Mouse (Mus musculus) lung, embryonic 14.5 days (tissue): ENCODE results near the gene Slirp. TPM values are rescaled to one million over a fixed set of nuclear protein-coding genes. Genes with fewer than 3 reads are reported as not detected.
A peak's percentile ranks its signal among the peaks of the same experiment; 100 is the strongest.
"Not testable (repeated sequence)": the region's sequence is repeated elsewhere in the genome, so short reads cannot be mapped to it uniquely, and the experiment has no call there.

ENCODE experiments used
- ATAC-seq: fragments of 200-750 bp; cut with Nextera tagmentation; 2 replicates; pipeline ENCODE4 v1.8.0; 2017; ENCODE audit warnings: mild to moderate bottlenecking, moderate TSS enrichment, moderate library complexity; ENCODE audit not compliant: insufficient read depth
- DNase-seq: peaks from one replicate; pipeline ENCODE4 v3.0.0-alpha.2; 2015
- H3K27ac ChIP-seq: fragments of 300-500 bp; sonication (generic); 2 replicates; pipeline ENCODE4 v1.5.1; 2014; ENCODE audit warnings: low read depth, mild to moderate bottlenecking, moderate library complexity
- H3K27me3 ChIP-seq: fragments of 300-500 bp; sonication (generic); 2 replicates; pipeline ENCODE4 v1.6.1; 2014; ENCODE audit warnings: low read length, control low read depth; ENCODE audit not compliant: insufficient read depth
- H3K36me3 ChIP-seq: fragments of 300-500 bp; sonication (generic); 2 replicates; pipeline ENCODE4 v1.6.1; 2014; ENCODE audit warnings: control low read depth; ENCODE audit not compliant: insufficient read depth
- H3K4me1 ChIP-seq: fragments of 300-500 bp; sonication (generic); 2 replicates; pipeline ENCODE4 v1.6.1; 2014; ENCODE audit warnings: antibody characterized with exemption, control low read depth; ENCODE audit not compliant: insufficient read depth
- H3K4me2 ChIP-seq: fragments of 300-500 bp; sonication (generic); 2 replicates; pipeline ENCODE4 v1.6.1; 2014; ENCODE audit warnings: mild to moderate bottlenecking
- H3K4me3 ChIP-seq: fragments of 300-500 bp; sonication (generic); 2 replicates; pipeline ENCODE4 v1.5.1; 2014; ENCODE audit warnings: low read depth, low read length
- H3K9ac ChIP-seq: fragments of 300-500 bp; sonication (generic); 2 replicates; pipeline ENCODE4 v1.6.1; 2014
- H3K9me3 ChIP-seq: fragments of 300-500 bp; sonication (generic); 2 replicates; pipeline ENCODE4 v1.6.1; 2016; ENCODE audit warnings: low read depth, low read length, control low read depth
- CTCF ChIP-seq: IDR thresholded peaks from 2 replicates; pipeline ENCODE4 v1.5.1; 2016; ENCODE audit warnings: antibody characterized with exemption, low read depth
- WGBS: fragments of 180-500 bp; shearing (Covaris S2); extraction: QIAGEN DNeasy Blood & Tissue Kit; methylation state at CpG from one replicate; pipeline ENCODE4 v1.1.7; 2014; 5-methylcytosine and 5-hydroxymethylcytosine counted together
- microRNA-seq: library from miRNA; unstranded; fragments of <30 nt; microRNA quantifications from one replicate; pipeline ENCODE4, GENCODE M21; 2016; ENCODE audit warnings: borderline number of aligned reads
- polyA plus RNA-seq: library from polyadenylated mRNA; unstranded; fragments of >200 nt; fragmentation: Nextera tagmentation; extraction: Ambion mirVana; gene quantifications from 2 replicates; pipeline ENCODE4 v1.2.1, GENCODE M21; 2014

Gene Slirp
- polyA plus RNA-seq, 1 experiment from 2014 or later: 287 TPM

- TF ChIP-seq CTCF: no peak
- H3K36me3 ChIP-seq: peaks cover 29% of the 10 kb centered on the region
- H3K27ac ChIP-seq: no peak overlapping the region
- no peaks in the 10 kb centered on the region for H3K9me3 ChIP-seq
- H3K9ac ChIP-seq: peak overlapping the region; percentile 93
- no peaks in the 10 kb centered on the region for H3K27me3 ChIP-seq
- DNase-seq (no peak), ATAC-seq (no peak)
- 57% methylated on average over 7 of the region's 7 CpGs for WGBS
- peak overlapping the region; percentile 85 for H3K4me3 ChIP-seq
- peak overlapping the region; percentile 78 for H3K4me2 ChIP-seq
- H3K4me1 ChIP-seq: 0 out of 2 replicates have a peak, but pooled peaks cover 4% of the 10 kb centered on the region
Observed at GRCm38 (mm10) chr12:87470263-87471136, 26.8 kb downstream of the Slirp start.

- Histone ChIP-seq H3K9ac (peak overlapping the region; percentile 93), H3K36me3 (peaks cover 25% of the 10 kb centered on the region), H3K27ac (peak overlapping the region; percentile 86), H3K9me3 (no peaks in the 10 kb centered on the region), H3K27me3 (no peaks in the 10 kb centered on the region), H3K4me2 (peak overlapping the region; percentile 78), H3K4me3 (peak overlapping the region; percentile 85), H3K4me1 (0 out of 2 replicates have a peak, but pooled peaks cover 4% of the 10 kb centered on the region)
- DNase-seq (peak; percentile 46), ATAC-seq (no peak)
- WGBS: under 1% methylated on average over 19 of the region's 19 CpGs
- TF ChIP-seq CTCF: no peak
Observed at GRCm38 (mm10) chr12:87471421-87471963, 27.8 kb downstream of the Slirp start.

GRCm38 (mm10) chr12:87471964-87472786 lies 28.5 kb downstream of the Slirp start, which contains the start of gene Snw1:
TSS of gene Snw1 (minus strand) at chr12:87472274.
- 0 out of 2 replicates have a peak, but pooled peaks cover 4% of the 10 kb centered on the region for H3K4me1 ChIP-seq
- H3K4me2 ChIP-seq: peak within 1 kb of the TSS; percentile 78
- no peak for TF ChIP-seq CTCF
- H3K9ac ChIP-seq: peak within 1 kb of the TSS; percentile 93
- H3K4me3 ChIP-seq: peak within 1 kb of the TSS; percentile 85
- peak; percentile 97 for ATAC-seq
- H3K9me3 ChIP-seq: no peaks in the 10 kb centered on the region
- H3K27me3 ChIP-seq: no peaks in the 10 kb centered on the region
- peak; percentile 99 for DNase-seq
- peak within 1 kb of the TSS; percentile 86 for H3K27ac ChIP-seq
- WGBS: 3% methylated on average over 45 of the region's 45 CpGs
- peaks cover 18% of the 10 kb centered on the region for H3K36me3 ChIP-seq

GRCm38 (mm10) chr12:87474756-87475155 lies 31.1 kb downstream of the Slirp start:
- Histone ChIP-seq H3K9ac (no peak overlapping the region), H3K27ac (no peak overlapping the region), H3K36me3 (0 out of 2 replicates have a peak, but pooled peaks cover 1% of the 10 kb centered on the region), H3K4me1 (0 out of 2 replicates have a peak, but pooled peaks cover 4% of the 10 kb centered on the region), H3K9me3 (no peaks in the 10 kb centered on the region), H3K4me3 (no peak overlapping the region), H3K4me2 (no peak overlapping the region), H3K27me3 (no peaks in the 10 kb centered on the region)
- WGBS: 75% methylated on average over 3 of the region's 3 CpGs
- no peak for TF ChIP-seq CTCF
- ATAC-seq (no peak), DNase-seq (no peak)

GRCm38 (mm10) chr12:87482482-87482881 lies 38.8 kb downstream of the Slirp start:
- 79% methylated on average over 5 of the region's 5 CpGs for WGBS
- DNase-seq, H3K36me3 ChIP-seq, H3K4me2 ChIP-seq, H3K9me3 ChIP-seq, H3K4me1 ChIP-seq, H3K27ac ChIP-seq, ATAC-seq, H3K9ac ChIP-seq, H3K27me3 ChIP-seq, H3K4me3 ChIP-seq: not testable (repeated sequence)

GRCm38 (mm10) chr12:87488683-87489082 lies 45.0 kb downstream of the Slirp start:
- H3K36me3 ChIP-seq, ATAC-seq, H3K9me3 ChIP-seq, H3K4me2 ChIP-seq, H3K4me3 ChIP-seq, H3K4me1 ChIP-seq, H3K27me3 ChIP-seq, H3K27ac ChIP-seq, H3K9ac ChIP-seq, DNase-seq: not testable (repeated sequence)
- 63% methylated on average over 2 of the region's 2 CpGs for whole genome bisulfite sequencing

- not testable (repeated sequence) for H3K9ac ChIP-seq, H3K27ac ChIP-seq, H3K9me3 ChIP-seq, ATAC-seq, H3K27me3 ChIP-seq, H3K4me1 ChIP-seq, DNase-seq, H3K4me2 ChIP-seq, H3K4me3 ChIP-seq, H3K36me3 ChIP-seq
- 89% methylated on average over 3 of the region's 3 CpGs for WGBS
Observed at GRCm38 (mm10) chr12:87494421-87494820, 50.7 kb downstream of the Slirp start, which contains the start of gene Gm5788. TSS of gene Gm5788 (plus strand) at chr12:87494721.

Small RNAs within 50 kb of the gene (microRNA-seq; reads per million reads assigned to microRNA genes)
- 48.0 reads per million, percentile 41 among the genes with 10 or more reads in this experiment for gene Mir3068

Other genes starting within 250 kb of the Slirp start
- gene Samd15, start 244.2 kb upstream of the Slirp start, polyA plus RNA-seq: 1.1 and 1.8 TPM in 2 replicates
- gene Tmed8, start 243.4 kb upstream of the Slirp start, polyA plus RNA-seq: 3.5 and 4.0 TPM in 2 replicates
- gene Noxred1, start 205.2 kb upstream of the Slirp start, polyA plus RNA-seq: 0.58 and 0.72 TPM in 2 replicates
- 42.4 and 46.1 TPM in 2 replicates for gene Vipas39, start 177.6 kb upstream of the Slirp start, polyA plus RNA-seq
- gene Ahsa1, start 177.4 kb upstream of the Slirp start, polyA plus RNA-seq: 192 and 199 TPM in 2 replicates
- 0.70 and 1.1 TPM in 2 replicates for gene Ism2, start 144.2 kb upstream of the Slirp start, polyA plus RNA-seq
- 94.6 and 103 TPM in 2 replicates for gene Sptlc2, start 55.5 kb upstream of the Slirp start, polyA plus RNA-seq
- 49.8 and 62.9 TPM in 2 replicates for gene Alkbh1, start 121 bp downstream of the Slirp start, polyA plus RNA-seq
- gene Snw1, start 28.4 kb downstream of the Slirp start, polyA plus RNA-seq: 126 and 131 TPM in 2 replicates
- gene Gm5788, start 50.8 kb downstream of the Slirp start, polyA plus RNA-seq: not detected in 2 replicates
- gene Gm8300, start 70.4 kb downstream of the Slirp start, polyA plus RNA-seq: not detected in 2 replicates
- gene Oog1, start 158.8 kb downstream of the Slirp start, polyA plus RNA-seq: not detected in 2 replicates
- gene Gm4027, start 175.0 kb downstream of the Slirp start, polyA plus RNA-seq: not detected in 2 replicates
- gene Gm16381, start 200.7 kb downstream of the Slirp start, polyA plus RNA-seq: not detected in 2 replicates